Mouse (Mus musculus) kidney, postnatal 0 days (tissue): ENCODE results near the gene Srf. TPM values are rescaled to one million over a fixed set of nuclear protein-coding genes. Genes with fewer than 3 reads are reported as not detected.

Experiments used
- ATAC-seq: fragments of 200-750 bp; cut with Nextera tagmentation; replicated peaks from 2 replicates; pipeline ENCODE4 v1.8.0; 2017; ENCODE audit warnings: low read depth, moderate number of reproducible peaks, moderate TSS enrichment, moderate library complexity; ENCODE audit not compliant: low FRiP score
- DNase-seq: peaks from one replicate; pipeline ENCODE4 v3.0.0-alpha.2; 2016; ENCODE audit warnings: low spot score
- H3K27ac ChIP-seq: fragments of 300-500 bp; sonication (generic); 2 replicates; pipeline ENCODE4 v1.5.1; 2014; ENCODE audit warnings: mild to moderate bottlenecking
- H3K27me3 ChIP-seq: fragments of 300-500 bp; sonication (generic); 2 replicates; pipeline ENCODE4 v1.6.1; 2014; ENCODE audit warnings: low read length, mixed read lengths; ENCODE audit not compliant: insufficient read depth
- H3K36me3 ChIP-seq: fragments of 300-500 bp; sonication (generic); 2 replicates; pipeline ENCODE4 v1.6.1; 2014; ENCODE audit warnings: low read length, mixed read lengths; ENCODE audit not compliant: insufficient read depth
- H3K4me1 ChIP-seq: fragments of 300-500 bp; sonication (generic); replicated peaks from 2 replicates; pipeline ENCODE4 v1.6.1; 2014; ENCODE audit warnings: antibody characterized with exemption, low read length, mixed read lengths; ENCODE audit not compliant: insufficient read depth
- H3K4me2 ChIP-seq: fragments of 300-500 bp; sonication (generic); 2 replicates; pipeline ENCODE4 v1.6.1; 2014; ENCODE audit warnings: mild to moderate bottlenecking, low read length, moderate library complexity, mixed read lengths
- H3K4me3 ChIP-seq: fragments of 300-500 bp; sonication (generic); replicated peaks from 2 replicates; pipeline ENCODE4 v1.5.1; 2014; ENCODE audit warnings: low read depth, low read length
- H3K9ac ChIP-seq: fragments of 300-500 bp; sonication (generic); 2 replicates; pipeline ENCODE4 v1.6.1; 2014; ENCODE audit warnings: low read depth, low read length
- H3K9me3 ChIP-seq: fragments of 300-500 bp; sonication (generic); replicated peaks from 2 replicates; pipeline ENCODE4 v1.6.1; 2016; ENCODE audit warnings: low read length, inconsistent platforms, mixed read lengths
- CTCF ChIP-seq: IDR thresholded peaks from 2 replicates; pipeline ENCODE4 v1.5.1; 2016; ENCODE audit warnings: antibody characterized with exemption, low read depth, mild to moderate bottlenecking, moderate library complexity
- WGBS: fragments of 180-500 bp; shearing (Covaris S2); extraction: QIAGEN DNeasy Blood & Tissue Kit; methylation state at CpG from one replicate; pipeline ENCODE4 v1.1.7; 2014; 5-methylcytosine and 5-hydroxymethylcytosine counted together
- polyA plus RNA-seq: library from polyadenylated mRNA; unstranded; fragments of >200 nt; fragmentation: Nextera tagmentation; extraction: Ambion mirVana; gene quantifications from 2 replicates; pipeline ENCODE4 v1.2.1, GENCODE M21; 2015

Srf gene
- polyA plus RNA-seq, 1 experiment from 2014 or later = 6.0 TPM

- Histone ChIP-seq H3K4me1 (peaks cover 20% of the 10 kb centered on the region), H3K36me3 (peaks cover 39% of the 10 kb centered on the region)
- TF ChIP-seq CTCF = no peak
Observed at GRCm38 (mm10) chr17:46548741-46549140, 7.2 kb downstream of the Srf start.

GRCm38 (mm10) chr17:46547923-46548322, 8.1 kb downstream of the Srf start:
- Histone ChIP-seq H3K27me3 (no peaks in the 10 kb centered on the region), H3K9me3 (no peaks in the 10 kb centered on the region), H3K27ac (no peak overlapping the region), H3K4me2 (no peak overlapping the region), H3K4me3 (no peak overlapping the region), H3K36me3 (peaks cover 39% of the 10 kb centered on the region), H3K9ac (no peak overlapping the region), H3K4me1 (peaks cover 12% of the 10 kb centered on the region; the same call in 1 of the 2 replicates)
- DNase-seq = no peak
- no peak for TF ChIP-seq CTCF
- WGBS = 25% methylated on average over 3 of the region's 3 CpGs
- ATAC-seq = no peak

More at GRCm38 (mm10) chr17:46548741-46549140, 7.2 kb downstream of the Srf start:
- no peaks in the 10 kb centered on the region for H3K9me3 ChIP-seq
- H3K4me3 ChIP-seq = no peak overlapping the region
- H3K27ac ChIP-seq = no peak overlapping the region
- no peak overlapping the region for H3K9ac ChIP-seq
- no peaks in the 10 kb centered on the region for H3K27me3 ChIP-seq
- ATAC-seq = no peak
- no peak overlapping the region for H3K4me2 ChIP-seq
- 57% methylated on average over 11 of the region's 11 CpGs for WGBS
- no peak for DNase-seq

- Histone ChIP-seq H3K27me3 (no peaks in the 10 kb centered on the region), H3K27ac (no peak overlapping the region; the same call in 1 of the 2 replicates), H3K4me2 (peak overlapping the region; percentile 92; the same call in 1 of the 2 replicates), H3K9ac (peak overlapping the region; percentile 31; the same call in 1 of the 2 replicates), H3K4me1 (peaks cover 6% of the 10 kb centered on the region; the same call in 1 of the 2 replicates), H3K9me3 (no peaks in the 10 kb centered on the region), H3K36me3 (peaks cover 38% of the 10 kb centered on the region), H3K4me3 (no peak overlapping the region)
- no peak for TF ChIP-seq CTCF
- no peak for ATAC-seq
- DNase-seq = peak; percentile 32
- WGBS = 25% methylated on average over 8 of the region's 8 CpGs
Observed at GRCm38 (mm10) chr17:46546995-46547394, 9.0 kb downstream of the Srf start.

- Histone ChIP-seq H3K36me3 (peaks cover 34% of the 10 kb centered on the region), H3K27me3 (no peaks in the 10 kb centered on the region), H3K4me1 (peaks cover 6% of the 10 kb centered on the region; the same call in 1 of the 2 replicates), H3K27ac (no peak overlapping the region), H3K9ac (peak overlapping the region; percentile 72; the same call in 1 of the 2 replicates), H3K4me2 (peak overlapping the region; percentile 92), H3K9me3 (no peaks in the 10 kb centered on the region), H3K4me3 (peak overlapping the region; percentile 49)
- TF ChIP-seq CTCF = no peak
- DNase-seq (no peak), ATAC-seq (no peak)
- WGBS = 12% methylated on average over 7 of the region's 7 CpGs
Observed at GRCm38 (mm10) chr17:46546591-46546990, 9.4 kb downstream of the Srf start.

GRCm38 (mm10) chr17:46545813-46546564, 10.0 kb downstream of the Srf start, which contains the start of gene Cul9:
TSS of gene Cul9 (minus strand) at chr17:46546388.
- no peak for TF ChIP-seq CTCF
- H3K4me2 ChIP-seq = peak within 1 kb of the TSS; percentile 92
- H3K4me1 ChIP-seq = peaks cover 6% of the 10 kb centered on the region; the same call in 1 of the 2 replicates
- peak within 1 kb of the TSS; percentile 25; the same call in 1 of the 2 replicates for H3K27ac ChIP-seq
- peak within 1 kb of the TSS; percentile 72 for H3K9ac ChIP-seq
- no peaks in the 10 kb centered on the region for H3K27me3 ChIP-seq
- H3K4me3 ChIP-seq = peak within 1 kb of the TSS; percentile 49
- DNase-seq (peak; percentile 78), ATAC-seq (peak; percentile 58; the same call in 1 of the 2 replicates)
- peaks cover 31% of the 10 kb centered on the region for H3K36me3 ChIP-seq
- H3K9me3 ChIP-seq = no peaks in the 10 kb centered on the region
- WGBS = 2% methylated on average over 41 of the region's 49 CpGs

GRCm38 (mm10) chr17:46543661-46544060, 12.3 kb downstream of the Srf start:
- Histone ChIP-seq H3K4me3 (no peak overlapping the region), H3K4me2 (no peak overlapping the region), H3K9me3 (no peaks in the 10 kb centered on the region), H3K9ac (no peak overlapping the region), H3K27ac (no peak overlapping the region), H3K36me3 (peaks cover 12% of the 10 kb centered on the region; the same call in 1 of the 2 replicates), H3K27me3 (no peaks in the 10 kb centered on the region), H3K4me1 (peaks cover 6% of the 10 kb centered on the region; the same call in 1 of the 2 replicates)
- no peak for TF ChIP-seq CTCF
- WGBS = 92% methylated on average over 12 of the region's 12 CpGs
- DNase-seq (no peak), ATAC-seq (no peak)
